In the genomic region with DNA sequence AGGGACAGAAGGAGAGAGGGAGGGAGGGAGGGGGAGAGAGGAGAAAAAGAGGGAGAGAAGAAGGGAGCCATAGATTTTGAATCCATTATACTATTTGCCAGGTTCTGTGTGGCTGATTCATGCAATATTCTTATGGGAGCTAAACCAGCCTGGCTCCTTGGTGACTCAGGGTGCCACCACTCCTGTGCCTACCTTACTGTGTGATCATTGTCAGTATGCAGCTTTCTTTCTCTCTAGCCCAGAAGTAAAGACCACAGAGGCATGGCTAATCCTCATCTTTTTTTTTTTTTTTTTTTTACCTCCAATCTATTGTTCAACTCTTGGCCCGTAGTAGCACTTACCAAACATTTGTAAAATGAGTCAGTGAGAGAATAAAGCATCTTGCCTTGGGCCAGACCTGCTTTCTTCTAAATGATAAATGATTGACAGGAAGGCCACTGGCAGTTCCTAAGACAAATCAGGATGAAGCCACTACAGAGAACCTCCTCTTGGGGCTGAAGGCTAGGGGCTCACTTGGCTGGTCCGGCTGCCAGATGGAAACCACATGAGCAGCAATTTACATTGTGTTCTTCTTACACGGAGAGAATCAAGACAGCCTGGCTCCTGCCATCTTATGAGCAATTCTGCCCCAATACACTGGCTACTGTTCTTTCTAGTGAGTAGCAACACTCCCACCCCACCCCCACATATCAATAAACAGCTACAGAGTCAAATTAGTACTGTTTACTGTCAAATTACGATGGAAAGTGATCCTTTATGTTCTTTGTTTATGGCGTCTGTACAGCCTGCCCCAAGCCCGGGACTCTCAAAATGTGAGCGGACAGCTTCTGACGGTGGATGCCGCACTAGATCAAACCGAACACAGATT, we compare ENCODE assay signal across 10 mouse cellular contexts.
DNase-seq lines count a peak whose midpoint lies in the region; ATAC-seq and TF ChIP-seq lines count a peak whose summit lies in the region.
"Had no signal": no experiment of that assay in that cellular context is flagged by ENCODE, and none has a peak within 500 bp of the region (broad histone marks: within the 10 kb centered on the region; RNA-seq: fewer than 3 reads in every experiment).

No protein-coding gene starts in this region.

- H3K4me3 ChIP-seq in kidney, postnatal 0 days (replicated peaks; ENCODE audit: low read depth, low read length): no peak overlapping the region
- no peak overlapping the region for H3K4me3 ChIP-seq in embryonic facial prominence, embryonic 11.5 days (ENCODE audit: low read depth, low read length)
- no peak overlapping the region for H3K4me3 ChIP-seq in hindbrain, embryonic 16.5 days (ENCODE audit: low read length)

- H3K36me3 ChIP-seq in kidney, postnatal 0 days (ENCODE audit: insufficient read depth, low read length): no peaks in the 10 kb centered on the region
- H3K36me3 ChIP-seq in embryonic facial prominence, embryonic 11.5 days (replicated peaks; ENCODE audit: control insufficient read depth, insufficient read depth, low read depth, low read length): no peaks in the 10 kb centered on the region
- H3K36me3 ChIP-seq in hindbrain, embryonic 16.5 days (ENCODE audit: control insufficient read depth, insufficient read depth, low read length): no peaks in the 10 kb centered on the region

- H3K4me2 ChIP-seq in kidney, postnatal 0 days (ENCODE audit: low read length): peak overlapping the region; percentile 32
- H3K4me2 ChIP-seq in embryonic facial prominence, embryonic 11.5 days (ENCODE audit: low read depth, low read length): no peak overlapping the region
- peak overlapping the region; percentile 29; the same call in 1 of the 2 replicates for H3K4me2 ChIP-seq in hindbrain, embryonic 16.5 days (ENCODE audit: low read length)
- H3K4me2 ChIP-seq: heart, embryonic 11.5 days had no signal

- DNase-seq in kidney, postnatal 0 days (ENCODE audit: low spot score): peak; percentile 5
- DNase-seq in kidney, postnatal 25 days: no peak
- peak; percentile 72 for DNase-seq in embryonic facial prominence, embryonic 11.5 days (ENCODE audit: low spot score)
- peak; percentile 4 for DNase-seq in retina, embryonic 14.5 days (ENCODE audit: low spot score)
- DNase-seq in adrenal gland, adult 8-10 months: no peak
- no peak for DNase-seq in right cerebral cortex, postnatal 36 days (ENCODE audit: low spot score in 2 of 2)
- no peak for DNase-seq in lung, postnatal 4 days
- DNase-seq: kidney, adult 2 months had no signal

- no peak for ATAC-seq in kidney, postnatal 0 days (replicated peaks; ENCODE audit: low FRiP score, low read depth)
- ATAC-seq in embryonic facial prominence, embryonic 11.5 days (replicated peaks; ENCODE audit: insufficient number of reproducible peaks, low FRiP score, low TSS enrichment, low read depth): peak; percentile 67
- ATAC-seq in hindbrain, embryonic 16.5 days: peak; percentile 60; the same call in 1 of the 2 replicates

- H3K9me3 ChIP-seq in kidney, postnatal 0 days (replicated peaks; ENCODE audit: low read length): no peaks in the 10 kb centered on the region
- H3K9me3 ChIP-seq in embryonic facial prominence, embryonic 11.5 days (replicated peaks; ENCODE audit: control insufficient read depth, low read length): no peaks in the 10 kb centered on the region
- no peaks in the 10 kb centered on the region for H3K9me3 ChIP-seq in hindbrain, embryonic 16.5 days (ENCODE audit: control insufficient read depth, low read length)

- no peaks in the 10 kb centered on the region for H3K4me1 ChIP-seq in kidney, postnatal 0 days (replicated peaks; ENCODE audit: insufficient read depth, low read length)
- no peaks in the 10 kb centered on the region for H3K4me1 ChIP-seq in embryonic facial prominence, embryonic 11.5 days (ENCODE audit: control insufficient read depth, insufficient read depth, low read length)
- H3K4me1 ChIP-seq in hindbrain, embryonic 16.5 days (ENCODE audit: control insufficient read depth, insufficient read depth, low read depth, low read length): peaks cover 2% of the 10 kb centered on the region; the same call in 1 of the 2 replicates

- no peak overlapping the region for H3K27ac ChIP-seq in kidney, postnatal 0 days
- no peak overlapping the region; the same call in 1 of the 2 replicates for H3K27ac ChIP-seq in embryonic facial prominence, embryonic 11.5 days (replicated peaks; ENCODE audit: low read depth, low read length)
- no peak overlapping the region for H3K27ac ChIP-seq in hindbrain, embryonic 16.5 days (ENCODE audit: low read depth, low read length)

- H3K27me3 ChIP-seq in kidney, postnatal 0 days (ENCODE audit: insufficient read depth, low read length): no peaks in the 10 kb centered on the region
- H3K27me3 ChIP-seq in embryonic facial prominence, embryonic 11.5 days (ENCODE audit: control insufficient read depth, insufficient read depth, low read length): no peaks in the 10 kb centered on the region
- H3K27me3 ChIP-seq in hindbrain, embryonic 16.5 days (replicated peaks; ENCODE audit: control insufficient read depth, insufficient read depth, low read length): no peaks in the 10 kb centered on the region; the same call in 1 of the 2 replicates

- TF ChIP-seq CTCF in kidney, postnatal 0 days (IDR thresholded peaks at IDR 0.05; ENCODE audit: low read depth): no peak

- no peak overlapping the region for H3K9ac ChIP-seq in kidney, postnatal 0 days (ENCODE audit: low read depth, low read length)
- no peak overlapping the region for H3K9ac ChIP-seq in embryonic facial prominence, embryonic 11.5 days (replicated peaks; ENCODE audit: low read length)
- no peak overlapping the region for H3K9ac ChIP-seq in hindbrain, embryonic 16.5 days (ENCODE audit: low read depth, low read length)

- WGBS in kidney, postnatal 0 days: 31% methylated on average over 10 of the region's 10 CpGs
- WGBS in embryonic facial prominence, embryonic 11.5 days: 40% methylated on average over 10 of the region's 10 CpGs
- 37% methylated on average over 10 of the region's 10 CpGs for WGBS in hindbrain, embryonic 16.5 days

Comparison
In these comparisons a context has a peak if more than half of its experiments do, and no peak if none do; other contexts are left out.
1. DNase-seq: peak in kidney, postnatal 0 days (single experiment), embryonic facial prominence, embryonic 11.5 days (single experiment) and retina, embryonic 14.5 days (single experiment); none in kidney, postnatal 25 days (0 of 2), adrenal gland, adult 8-10 months (single experiment), right cerebral cortex, postnatal 36 days (0 of 2) and lung, postnatal 4 days (0 of 2).